Mouse (Mus musculus): ENCODE data around the gene Cyp4a30b.
A peak's percentile ranks its signal among the peaks of the same experiment; 100 is the strongest.
"Not testable (repeated sequence)": the region's sequence is repeated elsewhere in the genome, so short reads cannot be mapped to it uniquely, and the experiment has no call there.

The Cyp4a30b gene

DNA sequence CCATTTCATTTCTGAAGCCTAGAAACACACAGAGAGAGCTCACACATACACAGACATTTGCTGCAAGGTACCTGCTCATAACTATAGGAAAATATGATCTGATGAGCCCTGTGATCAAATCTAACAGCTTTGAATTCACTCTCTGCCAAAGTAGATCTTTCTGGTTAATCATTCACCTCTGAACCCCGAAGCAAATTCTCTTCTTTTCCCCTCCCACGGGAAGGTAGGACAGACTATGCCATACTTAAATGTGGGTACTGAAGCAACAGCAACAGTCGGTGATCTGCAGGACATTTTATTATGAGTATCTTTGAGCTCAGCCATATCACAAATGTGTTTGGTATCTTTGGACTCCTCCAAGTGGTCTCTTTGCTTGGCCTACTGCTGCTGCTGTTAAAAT lies at the start of gene Cyp4a30b:
TSS of gene Cyp4a30b (plus strand) at position 301 of the 400 bp plus-strand sequence.
- no peak for DNase-seq (ENCODE audit: low read depth, low spot score)

DNA sequence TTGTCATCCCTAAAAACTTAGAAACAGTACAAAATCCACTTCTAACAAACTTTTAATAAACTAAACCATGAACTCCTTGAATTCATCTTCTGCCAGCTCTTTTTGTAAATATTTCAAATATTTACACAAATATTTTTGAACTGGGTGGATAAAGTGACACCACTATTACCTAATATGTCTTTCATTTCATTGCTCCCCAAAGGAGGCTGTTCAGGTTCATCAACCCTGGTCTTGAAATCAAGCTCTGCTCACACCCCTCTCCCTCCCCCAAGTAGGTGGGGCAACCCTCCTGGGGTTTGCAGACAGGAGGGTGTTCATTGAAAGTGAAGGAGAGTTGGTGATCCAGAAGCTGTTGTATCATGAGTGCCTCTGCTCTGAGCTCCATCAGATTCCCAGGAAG lies 41.1 kb upstream of the Cyp4a30b start, which contains the start of gene Cyp4a12b:
TSS of gene Cyp4a12b (plus strand) at position 301 of the 400 bp plus-strand sequence.
- DNase-seq (ENCODE audit: low read depth, low spot score) = not testable (repeated sequence)

DNA sequence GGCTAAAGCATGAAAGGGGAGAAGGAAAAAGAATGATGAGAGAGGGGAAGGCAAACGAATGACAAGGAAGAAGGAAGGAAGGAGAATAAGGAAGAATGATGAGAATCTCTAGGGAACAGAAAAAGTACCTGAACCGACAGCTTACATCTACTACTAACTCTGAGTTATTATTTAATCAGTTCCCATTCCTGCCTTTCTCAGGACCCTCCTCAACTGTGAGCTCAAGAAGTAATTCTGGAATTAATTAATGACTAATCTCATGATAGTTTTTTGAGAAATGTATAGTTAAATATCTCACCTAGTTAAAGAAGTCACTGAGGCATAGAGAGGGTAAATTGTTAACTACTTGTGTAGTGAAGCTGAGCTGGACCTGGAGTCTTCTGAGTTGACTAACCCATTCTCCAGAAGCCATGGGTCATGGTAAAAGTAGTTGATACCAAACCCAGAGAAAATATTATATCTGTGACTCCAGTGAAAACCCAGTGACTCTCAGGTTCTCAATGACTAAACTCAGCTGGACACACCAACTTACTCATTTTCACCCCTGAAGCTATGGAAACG lies 1.7 kb upstream of the Cyp4a30b start:
- DNase-seq (ENCODE audit: low read depth, low spot score) = no peak

DNA sequence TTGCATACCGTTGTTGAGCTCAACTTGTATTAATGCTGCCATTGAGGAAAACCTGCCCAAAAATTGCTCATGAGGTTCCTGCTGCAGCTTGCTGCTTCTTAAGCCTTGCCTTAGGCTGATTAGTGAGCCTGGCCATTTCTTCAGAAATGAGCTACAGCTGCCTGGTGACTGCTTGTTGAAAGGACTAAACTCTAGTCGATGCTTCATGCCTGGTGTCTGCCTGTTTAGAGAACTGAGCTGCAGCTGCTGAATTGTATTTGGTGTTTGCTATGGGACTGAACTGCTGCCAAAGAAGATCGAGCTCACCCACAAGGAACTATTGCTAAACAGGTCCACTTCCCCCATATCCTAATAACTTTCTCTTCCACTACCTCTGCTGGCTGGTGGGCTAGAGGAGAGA lies 21.2 kb downstream of the Cyp4a30b start:
- not testable (repeated sequence) for DNase-seq (ENCODE audit: low read depth, low spot score)

DNA sequence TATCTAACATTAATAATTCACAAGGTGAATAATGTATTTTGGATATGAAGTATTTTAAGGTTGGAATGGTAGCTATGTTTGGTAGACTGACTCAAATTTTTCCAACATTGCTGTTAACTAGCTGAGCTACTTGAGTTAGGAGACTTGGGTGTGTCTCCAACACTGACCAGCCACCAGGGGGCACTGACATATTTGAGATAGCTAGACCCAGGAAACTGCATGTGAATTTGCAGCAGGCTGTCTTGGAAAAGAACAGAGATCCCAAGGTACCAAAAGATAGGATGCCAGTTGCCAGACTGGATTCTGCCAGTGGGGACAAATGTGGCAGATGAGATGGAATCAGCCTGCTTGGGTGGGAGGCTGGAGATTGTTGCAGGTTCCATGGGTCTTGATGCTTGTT lies 23.6 kb downstream of the Cyp4a30b start:
- peak; percentile 2 for DNase-seq (ENCODE audit: low read depth, low spot score)

DNA sequence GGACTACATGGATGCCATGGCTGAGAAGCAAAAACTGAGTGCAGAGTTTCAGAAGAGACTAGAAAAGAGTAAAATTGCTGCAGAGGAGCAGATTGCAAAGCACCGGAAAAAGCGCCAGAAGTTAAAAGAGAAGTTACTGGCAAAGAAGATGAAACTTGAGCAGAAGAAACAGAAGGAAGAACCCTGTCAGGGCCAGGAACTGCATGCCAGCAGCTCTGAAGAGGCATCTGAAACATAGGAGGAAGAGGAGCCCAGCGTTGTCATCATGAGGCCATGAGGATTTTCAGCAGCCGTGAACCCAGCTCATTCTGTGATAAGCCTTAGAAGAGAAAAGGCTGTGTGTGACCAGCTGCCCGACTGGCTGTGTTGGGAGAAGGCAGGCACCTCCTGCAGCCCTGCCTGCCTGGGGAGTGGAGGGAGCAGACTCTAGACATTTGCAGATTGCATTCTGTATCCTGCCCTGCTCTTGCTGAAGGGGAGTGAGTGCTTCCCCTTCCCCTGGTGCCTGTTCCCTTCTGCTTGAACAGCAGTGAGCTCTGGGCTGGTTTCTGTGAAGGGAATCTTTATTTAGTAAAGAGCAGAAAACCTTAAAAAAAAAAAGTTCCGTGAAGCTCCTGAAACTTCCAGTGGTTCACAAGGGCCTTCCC lies 28.7 kb downstream of the Cyp4a30b start:
- no peak for DNase-seq (ENCODE audit: low read depth, low spot score)

DNA sequence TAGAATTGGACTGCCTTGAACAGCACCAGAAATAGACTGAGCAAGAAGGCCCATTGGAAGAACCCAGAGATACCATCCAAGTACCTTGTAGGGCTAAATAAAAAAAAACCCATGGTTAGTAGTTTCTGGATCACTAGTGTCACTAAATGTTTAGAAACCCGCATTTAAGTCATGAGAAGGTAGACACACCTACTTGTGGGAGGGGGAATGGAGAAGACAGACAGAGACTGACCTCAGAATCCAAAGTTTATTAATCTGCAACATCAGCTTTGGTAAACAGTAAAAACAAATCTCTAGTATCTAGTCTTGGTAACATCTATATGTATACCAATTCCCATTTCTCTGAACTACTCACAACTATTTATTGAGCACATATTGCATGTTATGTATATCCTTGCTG lies 43.6 kb downstream of the Cyp4a30b start, which contains the start of gene Cyp4a14:
TSS of gene Cyp4a14 (minus strand) at position 142 of the 400 bp plus-strand sequence.
- DNase-seq (ENCODE audit: low read depth, low spot score) = no peak

DNA sequence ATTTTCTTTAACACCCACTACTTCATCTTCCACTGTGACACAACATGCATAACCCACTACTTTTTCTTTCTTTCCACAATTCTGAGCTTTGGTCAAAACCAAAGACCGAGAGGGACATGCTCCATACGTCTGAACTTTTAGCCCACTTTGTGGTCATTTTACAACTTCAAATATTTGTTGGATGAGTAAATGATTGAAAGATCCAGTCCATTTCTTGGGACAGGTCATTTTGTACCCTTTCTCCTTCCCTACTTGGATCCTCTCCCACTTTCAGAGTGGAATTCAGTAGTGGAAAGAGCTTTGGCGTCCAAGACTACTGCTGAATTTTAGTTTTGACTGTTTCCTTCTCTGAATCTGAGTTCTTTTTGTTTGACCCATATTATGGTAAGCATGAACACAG lies 45.1 kb downstream of the Cyp4a30b start:
- no peak for DNase-seq (ENCODE audit: low read depth, low spot score)

DNA sequence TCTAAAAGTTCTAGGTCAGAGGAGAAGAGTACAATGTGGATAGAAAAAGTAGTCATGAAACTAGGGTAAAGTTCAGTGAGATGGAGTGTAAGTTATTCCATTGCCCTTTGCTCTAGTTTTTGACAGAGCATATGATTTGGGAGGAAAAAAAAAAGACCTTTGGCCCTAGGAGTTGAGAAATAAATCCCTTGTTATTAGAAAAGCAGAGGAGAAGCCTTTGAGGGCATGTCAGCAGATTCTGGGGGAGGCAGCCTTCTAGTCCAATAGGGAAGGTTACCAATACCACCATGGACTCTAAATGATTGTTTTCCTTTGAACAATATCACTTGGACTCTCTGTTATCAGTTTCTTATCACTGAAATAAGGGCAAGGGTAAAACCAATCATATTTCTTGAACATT lies 61.6 kb downstream of the Cyp4a30b start:
- not testable (repeated sequence) for DNase-seq (ENCODE audit: low read depth, low spot score)

DNA sequence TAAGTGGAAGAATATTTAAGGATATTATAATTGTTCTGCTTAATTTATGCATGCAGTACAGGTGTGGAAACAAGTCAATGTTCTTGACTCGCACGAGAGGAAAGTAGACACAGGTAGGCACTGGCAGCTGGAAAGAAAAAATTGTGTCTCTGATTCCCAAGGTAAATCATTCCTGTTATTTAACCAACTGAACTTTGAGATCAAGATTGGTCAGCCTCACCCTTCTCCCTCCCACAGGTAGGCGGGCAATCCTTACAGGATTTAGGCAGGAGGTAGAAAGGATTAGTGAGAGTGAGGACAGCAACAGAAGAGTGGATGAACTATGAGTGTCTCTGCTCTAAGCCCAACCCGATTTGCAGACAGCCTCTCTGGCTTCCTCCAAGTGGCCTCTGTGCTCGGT lies 65.6 kb downstream of the Cyp4a30b start, which contains the start of gene Cyp4a10:
TSS of gene Cyp4a10 (plus strand) at position 265 of the 400 bp plus-strand sequence.
- not testable (repeated sequence) for DNase-seq (ENCODE audit: low read depth, low spot score)

DNA sequence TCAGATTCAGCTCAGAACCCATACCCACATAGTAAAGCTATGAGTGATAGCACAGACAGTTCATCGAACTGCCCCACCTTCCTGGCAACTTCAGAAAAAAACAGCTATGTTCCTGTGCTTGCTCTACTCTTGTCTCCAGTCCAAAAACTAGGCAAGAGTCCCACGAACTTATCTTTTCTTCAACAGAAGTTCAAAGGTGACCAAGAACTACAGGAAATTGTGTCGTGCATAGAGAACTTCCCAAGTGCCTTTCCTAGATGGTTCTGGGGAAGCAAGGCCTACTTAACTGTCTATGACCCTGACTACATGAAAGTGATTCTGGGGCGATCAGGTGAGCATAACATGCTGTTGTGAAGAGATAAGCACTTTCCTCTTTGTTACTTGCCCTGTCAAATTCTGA lies 67.0 kb downstream of the Cyp4a30b start:
- no peak for DNase-seq (ENCODE audit: low read depth, low spot score)
